Mouse (Mus musculus) spleen, adult 2 months (tissue): ENCODE measurements around the gene Actr2. TPM values are rescaled to one million over a fixed set of nuclear protein-coding genes. Genes with fewer than 3 reads are reported as not detected.
"Not testable (repeated sequence)": the region's sequence is repeated elsewhere in the genome, so short reads cannot be mapped to it uniquely, and the experiment has no call there.

Source experiments
- DNase-seq, 2 experiments: peaks; one replicate each; pipeline versions ENCODE4 v3.0.0 to v3.0.0-alpha.2; 2012 to 2021; ENCODE audit warnings: low spot score in 2 of 2, low read depth in 1 of 2
- H3K27ac ChIP-seq: fragments of 200-500 bp; 2 replicates; pipeline ENCODE4 v1.5.1; 2012; ENCODE audit warnings: low read length, inconsistent platforms; ENCODE audit not compliant: insufficient read depth
- H3K27me3 ChIP-seq: fragments of 200-500 bp; 2 replicates; pipeline ENCODE4 v1.6.1; 2012; ENCODE audit warnings: mild to moderate bottlenecking, moderate library complexity, low read length, inconsistent platforms; ENCODE audit not compliant: control insufficient read depth, insufficient read depth
- H3K36me3 ChIP-seq: fragments of 200-500 bp; 2 replicates; pipeline ENCODE4 v1.6.1; 2012; ENCODE audit warnings: mild to moderate bottlenecking, low read length, inconsistent platforms; ENCODE audit not compliant: control insufficient read depth, insufficient read depth
- H3K4me1 ChIP-seq: fragments of 200-500 bp; 2 replicates; pipeline ENCODE4 v1.6.1; 2011; ENCODE audit warnings: inconsistent platforms; ENCODE audit not compliant: control insufficient read depth, insufficient read depth, insufficient read length
- H3K4me3 ChIP-seq: fragments of 200-500 bp; 2 replicates; pipeline ENCODE4 v1.5.1; 2011; ENCODE audit warnings: mild to moderate bottlenecking, inconsistent platforms; ENCODE audit not compliant: insufficient read depth, insufficient read length; ENCODE audit errors: extremely low read depth
- CTCF ChIP-seq: fragments of 200-500 bp; IDR thresholded peaks from 2 replicates; pipeline ENCODE4 v1.5.1; 2011; ENCODE audit warnings: mild to moderate bottlenecking, inconsistent platforms; ENCODE audit not compliant: insufficient read depth, insufficient read length, insufficient replicate concordance; ENCODE audit errors: extremely low read depth
- POLR2A ChIP-seq: fragments of 200-500 bp; IDR thresholded peaks from 2 replicates; pipeline ENCODE4 v1.6.1; 2011; ENCODE audit warnings: low read depth, low read length, inconsistent platforms
- WGBS: fragments of 180-500 bp; shearing (Covaris S2); methylation state at CpG from one replicate; pipeline ENCODE4 v1.1.7; 2018; 5-methylcytosine and 5-hydroxymethylcytosine counted together
- polyA plus RNA-seq: library from polyadenylated mRNA; depleted of rRNA; stranded (reverse); fragments of >200 nt; gene quantifications from 2 replicates; pipeline ENCODE4 v1.2.3, GENCODE M21; 2012

The Actr2 gene
- polyA plus RNA-seq, 1 experiment = 24.4 TPM

DNA sequence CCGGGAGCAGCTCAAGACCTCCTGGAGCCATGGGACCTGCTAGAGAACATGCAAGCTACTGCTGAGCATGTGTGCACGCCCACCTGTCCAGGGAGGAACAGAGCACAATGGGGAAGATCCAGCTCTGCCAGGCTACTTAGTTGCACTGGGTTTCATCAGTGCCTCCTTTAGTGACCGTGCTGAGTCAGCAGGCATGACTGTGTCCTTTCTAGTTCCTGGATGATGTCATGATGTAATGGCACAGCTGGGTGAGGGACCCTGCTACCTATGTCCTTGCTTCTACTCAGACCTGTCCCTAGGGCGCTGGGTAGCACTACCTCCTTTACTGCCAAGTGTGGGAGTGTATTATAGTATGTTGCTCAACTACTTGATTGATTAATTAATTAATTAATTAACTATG is 75.0 kb downstream of the Actr2 start:
- Histone ChIP-seq H3K27me3 (no peaks in the 10 kb centered on the region), H3K27ac (no peak overlapping the region), H3K4me3 (no peak overlapping the region), H3K4me1 (peaks cover 13% of the 10 kb centered on the region; the same call in 1 of the 2 replicates), H3K36me3 (no peaks in the 10 kb centered on the region)
- 82% methylated on average over 4 of the region's 4 CpGs for WGBS
- TF ChIP-seq CTCF = no peak
- TF ChIP-seq POLR2A = no peak
- no peak for DNase-seq

DNA sequence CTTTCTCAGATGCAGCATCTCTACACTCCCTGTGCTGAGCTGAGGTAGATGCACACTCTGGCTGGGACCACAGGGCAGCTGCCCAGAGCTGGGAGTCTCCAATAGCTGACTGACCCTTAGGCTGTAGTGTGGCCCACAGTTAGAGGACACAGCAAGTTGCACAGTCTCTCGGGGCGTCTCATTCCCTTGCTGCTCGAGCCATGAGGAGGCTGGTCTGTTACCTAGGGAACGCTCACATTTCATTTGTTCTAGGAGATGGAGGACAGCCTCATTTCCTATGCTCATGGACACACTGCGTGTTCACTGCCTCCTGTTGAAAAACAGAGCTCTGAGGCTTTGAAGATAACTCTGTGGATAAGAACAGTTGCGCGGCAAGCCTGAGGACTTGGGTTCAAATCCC is 76.7 kb downstream of the Actr2 start:
- H3K27me3 ChIP-seq = no peaks in the 10 kb centered on the region
- no peaks in the 10 kb centered on the region for H3K36me3 ChIP-seq
- no peak for TF ChIP-seq POLR2A
- no peak for TF ChIP-seq CTCF
- 93% methylated on average over 7 of the region's 7 CpGs for WGBS
- no peak overlapping the region for H3K27ac ChIP-seq
- peaks cover under 1% of the 10 kb centered on the region; the same call in 1 of the 2 replicates for H3K4me1 ChIP-seq
- no peak for DNase-seq
- no peak overlapping the region for H3K4me3 ChIP-seq

DNA sequence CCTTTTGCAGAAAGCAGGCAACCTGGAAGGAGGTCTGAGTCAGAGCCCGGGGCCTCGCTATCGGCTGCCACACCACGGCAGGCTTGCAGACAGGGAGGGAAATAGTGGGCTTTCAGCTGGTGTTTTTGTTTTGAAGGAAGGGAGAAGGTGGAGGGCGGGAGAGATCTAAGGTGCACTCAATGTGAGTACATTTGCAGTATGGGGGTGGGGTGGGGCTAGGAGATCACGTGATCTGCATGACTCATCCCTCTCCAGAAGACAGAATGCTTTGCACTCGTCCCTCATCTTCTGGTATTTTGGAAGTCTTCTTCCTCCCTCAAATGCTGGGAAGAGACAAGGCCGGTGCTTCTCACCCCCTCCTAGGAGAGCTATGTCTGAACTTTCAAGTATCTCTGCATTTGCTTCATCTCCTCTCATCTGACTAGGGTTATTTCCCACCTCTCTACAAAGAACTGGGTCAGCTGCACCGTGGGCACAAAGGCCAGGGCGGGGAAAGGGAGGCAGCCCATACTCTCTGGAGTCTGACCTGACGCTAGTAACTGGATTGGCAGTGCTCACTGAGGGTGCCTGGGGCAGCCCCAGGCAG is 77.3 kb downstream of the Actr2 start:
- no peak overlapping the region for H3K4me3 ChIP-seq
- no peaks in the 10 kb centered on the region for H3K4me1 ChIP-seq
- no peak overlapping the region for H3K27ac ChIP-seq
- DNase-seq = no peak
- no peaks in the 10 kb centered on the region for H3K27me3 ChIP-seq
- no peaks in the 10 kb centered on the region for H3K36me3 ChIP-seq
- 43% methylated on average over 11 of the region's 11 CpGs for WGBS
- TF ChIP-seq POLR2A = no peak

DNA sequence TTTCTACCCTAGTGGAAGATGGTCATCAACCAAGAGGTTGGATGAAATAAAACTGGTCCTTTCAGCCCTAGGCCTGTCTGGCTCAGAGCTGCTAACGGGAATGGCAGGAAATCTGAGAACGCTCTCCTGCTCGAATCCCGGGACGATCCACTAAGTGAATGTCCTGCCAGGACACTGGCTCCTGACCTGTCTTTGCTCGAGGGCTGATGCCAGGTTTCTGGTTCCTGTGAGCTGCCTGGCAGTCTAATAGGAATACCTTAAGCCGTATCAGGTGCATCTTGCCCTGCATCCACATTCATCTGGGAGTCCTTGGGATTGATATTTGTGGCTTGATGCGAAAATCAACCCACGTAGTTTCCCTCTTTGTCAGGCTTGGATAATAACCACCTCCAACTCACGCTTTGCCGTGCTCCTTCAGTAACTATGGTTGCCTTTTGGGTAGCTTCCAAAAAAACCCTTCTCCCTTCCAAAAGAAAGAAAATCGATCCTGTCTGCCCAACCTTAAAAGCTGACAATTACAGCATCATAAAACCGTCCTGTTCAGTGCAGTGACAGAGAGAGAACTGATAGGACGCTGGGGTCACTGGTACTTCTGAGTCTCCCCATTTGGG is 78.3 kb downstream of the Actr2 start:
- WGBS = 85% methylated on average over 14 of the region's 14 CpGs
- no peak for DNase-seq
- H3K4me1 ChIP-seq = no peaks in the 10 kb centered on the region

DNA sequence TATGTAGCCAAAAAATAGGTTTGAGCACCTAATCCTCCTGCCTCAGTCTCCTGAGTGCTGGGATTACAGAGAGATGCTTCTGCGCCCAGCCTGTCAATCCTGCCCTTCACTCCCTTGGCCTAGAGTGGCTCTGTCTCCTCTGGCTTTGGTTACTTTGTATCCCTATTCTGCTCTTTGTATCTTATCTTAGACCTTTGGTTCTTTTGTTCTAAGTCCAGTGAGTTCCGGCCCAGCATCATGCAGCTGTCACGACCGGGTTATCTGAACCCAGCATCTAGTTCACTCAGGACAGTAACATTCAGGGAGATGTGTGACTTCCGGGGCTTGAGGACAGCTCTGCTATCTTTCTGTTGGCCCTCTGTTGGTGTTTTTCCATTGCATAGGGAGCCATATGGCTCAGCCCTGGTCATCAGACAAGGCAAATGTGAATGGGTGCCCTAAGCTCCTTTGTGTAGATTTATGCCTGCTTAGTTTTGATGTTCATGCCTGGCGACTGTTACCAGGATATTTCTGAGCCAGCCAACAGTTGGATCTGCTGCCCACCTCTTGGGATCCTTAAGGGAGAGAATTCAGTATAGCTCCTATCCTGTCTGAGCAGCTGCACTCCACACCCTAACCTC is 79.1 kb downstream of the Actr2 start:
- no peak overlapping the region for H3K4me3 ChIP-seq
- H3K27ac ChIP-seq = no peak overlapping the region
- H3K27me3 ChIP-seq = no peaks in the 10 kb centered on the region
- TF ChIP-seq CTCF = no peak
- no peak for TF ChIP-seq POLR2A
- H3K4me1 ChIP-seq = no peaks in the 10 kb centered on the region
- H3K36me3 ChIP-seq = no peaks in the 10 kb centered on the region
- no peak for DNase-seq
- WGBS = 81% methylated on average over 6 of the region's 6 CpGs

More for the DNA sequence above, 78.3 kb downstream of the Actr2 start:
- TF ChIP-seq CTCF = no peak
- no peak for TF ChIP-seq POLR2A
- Histone ChIP-seq H3K27me3 (no peaks in the 10 kb centered on the region), H3K4me3 (no peak overlapping the region), H3K27ac (no peak overlapping the region), H3K36me3 (no peaks in the 10 kb centered on the region)

DNA sequence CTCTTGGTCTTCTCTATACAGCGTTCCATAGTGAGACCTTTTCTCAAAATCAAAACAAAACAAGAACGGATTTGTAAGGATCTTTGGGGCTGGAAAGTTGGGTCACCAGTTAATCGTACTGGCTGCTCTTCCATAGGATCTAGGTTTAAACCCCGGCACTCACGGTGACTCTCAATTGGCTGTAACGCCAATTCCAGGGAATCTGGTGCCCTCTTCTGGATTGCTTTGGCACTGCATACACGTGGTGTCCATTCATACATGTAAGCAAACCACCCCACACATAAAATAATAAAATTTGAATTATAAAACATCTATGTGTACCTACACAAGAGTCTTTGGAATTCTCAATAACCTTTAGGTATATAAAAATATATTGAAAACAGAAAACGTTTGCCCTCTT is 81.2 kb downstream of the Actr2 start:
- Histone ChIP-seq H3K36me3 (no peaks in the 10 kb centered on the region), H3K27me3 (no peaks in the 10 kb centered on the region), H3K4me1 (no peaks in the 10 kb centered on the region), H3K4me3 (no peak overlapping the region), H3K27ac (no peak overlapping the region)
- DNase-seq = peak; percentile 7 to 29
- TF ChIP-seq POLR2A (no peak), CTCF (peak; percentile 45; the same call in 1 of the 2 replicates)
- WGBS = 49% methylated on average over 8 of the region's 8 CpGs

DNA sequence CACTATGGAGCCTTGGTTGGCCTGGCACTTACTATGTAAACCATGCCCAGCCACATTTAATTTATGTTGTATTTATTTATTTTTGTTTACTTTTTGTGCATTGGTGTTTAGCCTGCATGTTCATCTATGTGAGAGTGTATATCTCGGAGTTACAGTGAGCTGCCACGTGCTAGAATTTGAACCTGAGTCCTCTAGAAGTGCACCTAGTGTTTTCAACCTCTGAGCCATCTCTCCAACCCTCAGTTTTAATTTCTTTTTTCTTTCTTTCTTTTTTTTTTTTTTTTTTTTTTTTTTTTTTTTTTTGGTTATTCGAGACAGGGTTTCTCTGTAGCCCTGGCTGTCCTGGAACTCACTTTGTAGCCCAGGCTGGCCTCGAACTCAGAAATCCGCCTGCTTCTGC is 81.7 kb downstream of the Actr2 start:
- not testable (repeated sequence) for H3K27me3 ChIP-seq, H3K36me3 ChIP-seq, H3K4me1 ChIP-seq, DNase-seq, H3K27ac ChIP-seq, H3K4me3 ChIP-seq
- WGBS = 96% methylated on average over 5 of the region's 5 CpGs
